Mouse (Mus musculus) liver, adult 2 months (tissue): ENCODE data around the gene Rbbp5.

Experiments
- CTCF ChIP-seq: fragments of 200-500 bp; IDR thresholded peaks from 2 replicates; pipeline ENCODE4 v1.5.1; 2011; ENCODE audit warnings: low read depth, low read length, control low read depth
- POLR2A ChIP-seq: fragments of 200-500 bp; IDR thresholded peaks from 2 replicates; pipeline ENCODE4 v1.6.1; 2011; ENCODE audit warnings: low read length, control low read depth; ENCODE audit not compliant: insufficient read depth; ENCODE audit errors: extremely low read depth

- TF ChIP-seq CTCF (no peak), POLR2A (no peak)
These were observed 40.2 kb upstream of the Rbbp5 start for GRCm38 (mm10) chr1:132436960-132437359.
